Mouse (Mus musculus): Measurements from ENCODE around the gene Eef2.

DNA sequence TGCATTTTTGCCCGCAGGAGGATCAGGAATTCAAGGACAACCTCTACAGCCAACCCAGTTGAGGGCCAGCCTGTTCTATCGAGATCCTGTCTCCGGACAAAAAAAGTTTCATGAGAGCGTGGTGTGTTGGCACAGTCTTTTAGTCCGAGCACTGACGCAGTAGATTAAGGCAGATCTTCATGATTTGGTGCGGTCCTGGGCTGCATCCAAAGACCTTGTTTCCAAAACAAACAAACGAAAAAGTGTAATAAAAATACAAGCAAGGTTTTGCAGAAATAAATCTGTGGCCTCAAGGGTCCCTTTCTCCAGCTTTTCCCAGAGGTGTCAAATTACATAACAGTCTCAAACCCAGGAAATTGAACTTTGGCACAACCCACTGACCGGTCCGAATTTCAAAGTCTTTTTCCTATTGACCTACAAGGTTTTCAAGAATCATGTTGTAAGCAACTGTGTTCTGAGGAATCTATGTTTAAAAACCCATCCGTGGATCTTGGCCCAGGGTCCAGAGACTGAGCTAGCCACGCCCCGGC lies 430 bp upstream of the Eef2 start:
- TF ChIP-seq CTCF (IDR thresholded peaks at IDR 0.05; ENCODE audit: low read depth): no peak
- no peak for TF ChIP-seq EP300 (IDR thresholded peaks at IDR 0.05; ENCODE audit: low read depth)
